Mouse (Mus musculus) kidney, adult 2 months (tissue): ENCODE measurements at regions not wholly inside any gene's neighbourhood (a gene's known extent, or its start where the extent isn't known, plus 50 kb on each side); places are given as distances from the start of the nearest gene placed in this dataset.

Experiments used
- DNase-seq: peaks from one replicate; pipeline ENCODE4 v3.0.0; 2021
- H3K27ac ChIP-seq: fragments of 200-500 bp; 2 replicates; pipeline ENCODE4 v1.5.1; 2012; ENCODE audit warnings: low read depth, low read length, control low read depth, inconsistent platforms; ENCODE audit not compliant: insufficient read depth
- H3K27me3 ChIP-seq: fragments of 200-500 bp; replicated peaks from 2 replicates; pipeline ENCODE4 v1.6.1; 2012; ENCODE audit warnings: mild to moderate bottlenecking, moderate library complexity, low read length, inconsistent platforms; ENCODE audit not compliant: control insufficient read depth, insufficient read depth
- H3K36me3 ChIP-seq: fragments of 200-500 bp; 2 replicates; pipeline ENCODE4 v1.6.1; 2012; ENCODE audit warnings: mild to moderate bottlenecking, moderate library complexity, low read length, inconsistent platforms; ENCODE audit not compliant: control insufficient read depth, insufficient read depth
- H3K4me1 ChIP-seq: fragments of 200-500 bp; 2 replicates; pipeline ENCODE4 v1.6.1; 2011; ENCODE audit warnings: low read length; ENCODE audit not compliant: control insufficient read depth, insufficient read depth
- H3K4me3 ChIP-seq: fragments of 200-500 bp; 2 replicates; pipeline ENCODE4 v1.5.1; 2011; ENCODE audit warnings: mild to moderate bottlenecking, low read depth, low read length, control low read depth; ENCODE audit not compliant: insufficient read depth
- CTCF ChIP-seq: fragments of 200-500 bp; conservative IDR thresholded peaks from 2 replicates; pipeline ENCODE4 v1.5.1; 2011; ENCODE audit warnings: low read depth, mild to moderate bottlenecking, control low read depth, low read length, moderate library complexity, mixed read lengths; ENCODE audit not compliant: insufficient read depth, insufficient read length
- POLR2A ChIP-seq: fragments of 200-500 bp; IDR thresholded peaks from one replicate; pipeline ENCODE4 v1.6.1; 2011; ENCODE audit warnings: low read depth, low read length, control low read depth
- WGBS: fragments of 180-500 bp; shearing (Covaris S2); methylation state at CpG from one replicate; pipeline ENCODE4 v1.1.7; 2018; 5-methylcytosine and 5-hydroxymethylcytosine counted together

DNA sequence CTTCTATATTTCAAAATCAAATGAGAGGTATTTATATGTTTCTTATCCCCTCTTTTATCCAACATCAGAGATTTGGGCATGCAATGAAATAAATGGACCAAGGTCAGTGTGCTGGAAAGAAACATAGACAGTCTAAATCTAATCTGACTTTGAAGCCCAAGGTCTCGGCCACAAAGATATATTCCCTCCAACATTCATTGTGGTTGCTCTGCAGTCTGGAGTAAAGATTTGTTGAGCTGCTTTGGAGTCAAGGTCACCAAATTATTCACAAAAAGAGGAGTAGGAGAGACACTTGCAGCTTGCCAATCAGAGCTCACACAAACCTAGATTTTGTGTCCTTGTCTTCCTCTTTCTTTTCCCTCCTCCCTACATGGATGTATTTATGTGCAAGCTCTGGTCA lies 304.2 kb upstream of the Itga1 start:
- no peak for TF ChIP-seq POLR2A
- TF ChIP-seq CTCF: no peak
- Histone ChIP-seq H3K27ac (no peak overlapping the region), H3K36me3 (no peaks in the 10 kb centered on the region), H3K4me3 (no peak overlapping the region), H3K4me1 (no peaks in the 10 kb centered on the region), H3K27me3 (no peaks in the 10 kb centered on the region)
- WGBS: 67% methylated on average over 1 of the region's 1 CpGs
- DNase-seq: no peak

DNA sequence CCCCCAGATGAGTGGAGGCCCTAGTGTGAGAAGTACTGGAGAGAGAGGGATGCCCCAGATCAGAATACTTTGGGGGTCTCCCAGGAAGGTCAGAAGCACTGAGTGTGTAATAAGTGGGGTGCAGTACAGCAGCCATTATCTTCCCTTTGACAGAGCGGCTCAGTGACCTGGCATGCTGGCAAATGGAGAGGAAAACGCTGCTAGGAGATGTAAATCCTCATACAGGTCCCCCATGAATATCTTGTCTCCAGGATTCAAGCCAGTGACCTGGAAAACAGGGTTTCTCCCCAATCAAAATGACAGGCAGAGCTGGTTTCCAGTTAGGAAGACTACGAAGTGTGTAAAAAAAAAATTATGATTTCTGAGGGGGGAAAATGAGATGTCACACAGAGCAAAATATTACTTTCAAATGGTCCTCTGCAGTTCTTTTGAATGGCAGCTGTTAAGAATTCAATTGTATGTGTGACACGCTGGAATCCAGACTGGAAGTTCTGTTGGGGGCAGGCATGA lies 299.0 kb upstream of the Itga1 start:
- 65% methylated on average over 4 of the region's 4 CpGs for WGBS
- Histone ChIP-seq H3K4me3 (no peak overlapping the region), H3K4me1 (no peaks in the 10 kb centered on the region), H3K27ac (no peak overlapping the region), H3K27me3 (no peaks in the 10 kb centered on the region), H3K36me3 (no peaks in the 10 kb centered on the region)
- no peak for DNase-seq
- no peak for TF ChIP-seq POLR2A
- no peak for TF ChIP-seq CTCF

DNA sequence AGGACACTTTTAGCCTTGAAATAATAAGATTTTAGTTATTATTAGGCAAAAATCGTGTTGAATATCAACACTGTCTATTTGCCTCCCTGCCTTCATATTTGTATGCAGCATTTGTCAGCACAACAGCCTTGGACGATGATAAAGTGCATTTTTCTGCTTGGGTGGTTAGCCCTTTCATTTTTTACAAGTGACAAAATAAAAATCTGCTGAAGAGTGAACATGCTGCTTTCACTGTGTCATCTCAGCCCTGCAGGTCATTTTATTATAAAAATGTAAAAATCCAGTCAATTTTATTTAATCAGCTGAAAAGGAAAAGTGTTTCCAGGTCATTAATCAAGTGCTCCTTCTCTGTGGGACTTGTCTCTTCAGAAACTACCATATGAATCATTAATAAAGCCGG lies 277.9 kb upstream of the Itga1 start:
- TF ChIP-seq CTCF (no peak), POLR2A (no peak)
- Histone ChIP-seq H3K4me3 (no peak overlapping the region), H3K36me3 (no peaks in the 10 kb centered on the region), H3K4me1 (no peaks in the 10 kb centered on the region), H3K27me3 (no peaks in the 10 kb centered on the region), H3K27ac (no peak overlapping the region)
- WGBS: 44% methylated on average over 3 of the region's 3 CpGs
- no peak for DNase-seq

DNA sequence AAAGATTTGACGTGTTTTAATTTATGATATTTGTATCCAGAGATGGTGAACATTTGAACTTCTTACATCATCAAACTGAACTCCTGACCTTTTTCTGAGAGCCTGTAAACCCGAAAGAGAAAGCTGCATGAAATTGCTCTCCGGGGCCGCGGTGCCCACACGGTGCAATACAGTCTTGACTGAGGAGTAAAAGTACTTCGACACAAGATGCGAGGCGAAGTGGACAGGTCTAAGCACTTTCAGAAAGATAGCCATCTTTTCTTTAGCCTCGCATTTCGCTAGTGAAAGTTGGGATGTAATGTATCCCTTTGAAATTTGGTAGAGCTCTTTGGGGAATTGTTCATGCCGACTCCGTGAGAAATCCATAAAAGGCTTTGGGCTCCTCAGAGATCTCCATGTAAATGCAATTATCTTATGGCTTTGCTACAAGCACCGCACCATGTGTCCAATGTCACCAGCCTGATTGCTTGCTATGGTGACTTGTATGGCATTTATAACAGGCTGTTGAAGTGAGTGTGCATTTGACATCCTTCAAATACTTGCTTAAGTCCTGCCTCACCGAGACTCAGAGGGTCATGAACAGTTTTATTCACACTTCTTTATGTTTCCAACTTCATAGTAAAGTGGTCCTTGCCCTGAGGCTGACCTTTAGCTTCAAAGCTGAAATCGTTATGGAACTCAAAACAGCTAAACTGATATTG lies 274.6 kb upstream of the Itga1 start:
- 82% methylated on average over 16 of the region's 16 CpGs for WGBS
- H3K4me3 ChIP-seq: no peak overlapping the region
- no peaks in the 10 kb centered on the region for H3K36me3 ChIP-seq
- TF ChIP-seq POLR2A (no peak), CTCF (no peak)
- no peaks in the 10 kb centered on the region for H3K27me3 ChIP-seq
- H3K27ac ChIP-seq: no peak overlapping the region
- DNase-seq: no peak
- H3K4me1 ChIP-seq: no peaks in the 10 kb centered on the region

DNA sequence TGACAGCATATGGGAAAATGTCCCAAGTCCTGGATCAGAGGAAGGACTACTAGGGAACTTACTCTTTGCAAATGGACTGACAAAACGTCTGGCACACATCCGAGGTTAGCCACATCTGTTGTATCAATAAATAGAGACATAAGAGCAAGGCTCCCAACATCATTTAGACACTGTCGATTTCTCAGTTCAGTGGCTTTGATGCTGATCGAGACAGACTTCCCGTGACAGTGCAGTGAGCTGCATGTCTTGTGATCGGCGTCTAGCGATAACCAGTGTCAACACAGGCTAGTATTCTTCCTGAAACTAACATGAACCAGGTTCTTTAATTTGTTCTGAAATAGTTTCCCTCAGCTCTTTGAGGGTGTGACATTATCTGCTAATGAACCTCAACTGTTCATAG lies 259.7 kb upstream of the Itga1 start:
- Histone ChIP-seq H3K36me3 (no peaks in the 10 kb centered on the region), H3K27ac (no peak overlapping the region), H3K4me1 (no peaks in the 10 kb centered on the region), H3K4me3 (no peak overlapping the region), H3K27me3 (no peaks in the 10 kb centered on the region)
- TF ChIP-seq POLR2A (no peak), CTCF (no peak)
- no peak for DNase-seq
- 80% methylated on average over 8 of the region's 8 CpGs for WGBS

DNA sequence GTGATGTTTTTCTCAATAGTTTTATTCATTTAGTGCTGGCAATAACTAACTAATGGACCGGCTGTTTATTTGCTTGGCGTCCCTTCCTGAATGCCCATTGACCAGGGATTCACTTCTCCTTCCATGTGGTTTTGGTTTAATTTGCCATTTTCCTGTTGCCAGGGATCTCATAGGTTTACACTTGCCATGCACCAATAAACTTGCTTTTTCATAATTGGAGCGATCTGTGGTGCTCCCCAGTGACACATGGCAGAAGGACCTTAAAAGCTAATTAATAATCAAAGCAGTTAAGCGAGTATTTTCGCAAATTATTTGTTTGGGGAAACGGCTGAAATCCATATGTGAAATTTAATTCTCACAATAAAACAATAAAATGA lies 245.2 kb upstream of the Itga1 start:
- Histone ChIP-seq H3K36me3 (no peaks in the 10 kb centered on the region), H3K27ac (no peak overlapping the region), H3K4me3 (no peak overlapping the region), H3K27me3 (no peaks in the 10 kb centered on the region), H3K4me1 (no peaks in the 10 kb centered on the region)
- no peak for DNase-seq
- TF ChIP-seq CTCF (no peak), POLR2A (no peak)
- WGBS: 48% methylated on average over 6 of the region's 6 CpGs

DNA sequence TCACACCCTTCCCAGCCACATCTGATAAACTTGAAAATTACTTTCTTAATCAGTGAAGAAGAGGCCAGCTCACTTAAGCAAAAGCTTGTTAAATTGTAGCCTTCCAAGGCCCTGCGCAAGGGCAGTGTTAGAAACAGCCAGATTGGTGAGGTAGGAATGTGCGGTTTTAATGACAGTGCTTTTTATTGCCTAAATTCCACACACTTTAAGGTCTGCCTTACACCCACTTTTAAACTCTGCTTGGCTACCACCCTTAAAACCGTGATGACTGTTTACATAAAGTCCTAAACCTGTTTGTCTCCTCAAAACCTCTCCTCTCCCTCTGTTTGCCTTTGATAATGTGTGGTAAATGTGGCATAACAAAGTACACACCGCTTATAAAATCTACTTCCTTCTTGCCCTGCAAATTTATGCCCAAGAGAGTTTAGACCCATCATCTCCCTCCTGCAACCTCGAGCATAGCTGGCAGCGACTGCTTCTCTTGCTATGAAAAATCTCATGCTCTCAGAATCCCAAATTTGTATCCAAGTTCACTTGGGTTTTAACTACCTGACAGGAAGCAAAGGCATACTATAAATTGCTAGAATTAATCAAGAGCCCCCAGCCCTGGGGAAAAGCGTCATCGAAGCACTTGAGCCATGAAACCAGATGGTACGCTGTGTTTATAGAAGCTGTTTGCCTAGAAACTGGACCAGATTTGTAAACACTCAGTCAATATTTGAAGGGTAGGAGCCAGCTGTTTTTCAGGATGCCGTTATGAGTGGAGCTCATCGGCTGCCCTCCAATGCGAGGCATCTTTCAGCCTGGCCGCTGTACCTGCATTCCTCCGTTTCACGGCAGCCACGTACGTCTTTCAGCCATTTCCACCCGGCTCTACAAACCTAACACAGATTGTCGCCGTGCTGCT lies 244.6 kb upstream of the Itga1 start:
- DNase-seq: no peak
- no peak overlapping the region for H3K27ac ChIP-seq
- WGBS: 18% methylated on average over 20 of the region's 20 CpGs
- no peaks in the 10 kb centered on the region for H3K27me3 ChIP-seq
- H3K36me3 ChIP-seq: no peaks in the 10 kb centered on the region
- no peak for TF ChIP-seq POLR2A
- no peak for TF ChIP-seq CTCF
- no peak overlapping the region for H3K4me3 ChIP-seq
- no peaks in the 10 kb centered on the region for H3K4me1 ChIP-seq
